Mouse (Mus musculus): ENCODE measurements around the gene Poc5.

Gene Poc5

DNA sequence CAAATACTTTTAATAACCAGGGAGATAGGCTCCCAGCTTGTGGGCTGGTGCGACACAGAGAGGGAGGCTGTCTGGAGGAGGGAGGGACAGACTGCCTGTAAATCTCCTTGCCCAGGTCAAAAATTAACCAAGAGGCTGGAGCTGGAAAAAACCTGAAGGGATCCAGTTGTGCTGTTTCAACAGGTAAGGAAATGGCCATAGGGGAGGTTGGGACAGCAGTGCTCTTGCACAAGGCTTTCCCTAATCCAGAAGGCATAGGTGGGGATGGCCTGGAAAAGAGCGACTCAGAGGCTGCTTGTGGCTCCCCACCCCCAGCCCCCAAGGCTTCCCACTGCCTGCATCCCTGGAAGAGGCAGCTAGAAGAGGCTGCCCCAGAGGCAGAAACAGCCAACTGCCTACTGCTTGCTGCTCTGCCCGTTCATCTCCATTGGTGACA lies 44.3 kb downstream of the Poc5 start:
- DNase-seq (ENCODE audit: low spot score): no peak

DNA sequence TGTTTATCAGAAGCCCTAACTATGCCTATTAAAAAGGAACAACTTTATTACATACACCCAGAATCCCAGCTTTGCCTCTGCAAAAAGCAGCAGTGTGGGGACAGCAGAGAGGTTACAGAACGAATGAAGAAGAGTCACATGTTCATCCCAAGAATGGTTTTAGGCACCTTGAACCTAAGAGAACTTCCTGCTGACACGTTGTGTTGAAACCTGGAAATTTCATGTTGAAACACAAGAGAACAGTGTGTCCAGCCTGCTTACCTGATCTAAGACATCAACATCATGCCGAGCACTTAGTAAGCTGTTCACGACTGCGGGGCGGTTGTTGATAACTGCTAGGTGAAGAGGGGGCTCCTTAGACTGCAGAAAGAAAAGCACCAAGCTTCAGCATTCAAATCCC lies 44.9 kb downstream of the Poc5 start:
- no peak for DNase-seq (ENCODE audit: low spot score)

DNA sequence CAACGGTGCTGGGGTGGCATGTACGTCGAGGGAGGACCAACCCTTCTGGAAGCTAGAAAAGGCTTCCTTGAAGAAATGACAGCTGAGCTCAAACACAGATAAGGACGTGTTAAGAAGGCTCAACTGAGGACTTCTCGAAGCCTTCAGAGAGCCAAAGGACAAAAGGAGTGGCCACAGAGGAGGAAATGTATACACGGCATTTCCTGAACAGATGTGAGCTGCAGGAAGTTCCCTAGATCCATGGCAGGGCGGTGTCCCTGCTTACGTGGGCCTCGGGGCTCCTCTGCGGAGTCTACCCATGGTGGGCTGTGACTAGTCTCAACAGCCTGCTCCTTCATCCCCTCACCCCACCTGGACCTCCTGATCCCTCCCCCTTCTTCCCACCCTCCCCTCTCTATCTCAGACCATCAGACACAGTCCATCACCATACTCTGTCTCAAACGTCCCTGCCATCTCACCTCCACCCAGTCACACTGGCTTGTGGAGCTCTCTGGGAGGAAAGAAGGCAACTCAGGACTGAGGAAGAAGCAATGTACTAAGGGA lies 45.6 kb downstream of the Poc5 start:
- no peak for DNase-seq (ENCODE audit: low spot score)

DNA sequence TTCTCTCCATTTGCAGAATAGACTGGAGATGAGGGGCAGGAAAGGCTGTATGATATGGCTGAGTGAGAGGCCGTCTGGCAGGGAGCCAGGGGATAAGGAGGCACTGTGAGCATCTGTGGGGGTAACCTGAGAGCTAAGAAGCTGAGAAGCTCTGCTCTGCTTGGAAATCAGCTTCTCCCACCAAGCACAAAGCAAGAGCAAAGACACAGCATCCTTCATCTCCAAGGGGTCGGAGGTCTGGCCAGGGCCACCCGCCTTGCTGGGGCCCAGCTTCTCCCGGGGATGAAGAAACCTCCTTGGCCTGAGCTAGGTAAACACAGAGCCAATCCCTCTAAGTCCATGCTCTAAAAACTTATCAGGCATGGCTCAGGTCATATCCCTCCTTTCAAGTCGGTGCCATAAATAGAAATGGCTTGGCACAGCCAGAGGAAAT lies 46.8 kb downstream of the Poc5 start:
- DNase-seq (ENCODE audit: low spot score): peak; percentile 24

DNA sequence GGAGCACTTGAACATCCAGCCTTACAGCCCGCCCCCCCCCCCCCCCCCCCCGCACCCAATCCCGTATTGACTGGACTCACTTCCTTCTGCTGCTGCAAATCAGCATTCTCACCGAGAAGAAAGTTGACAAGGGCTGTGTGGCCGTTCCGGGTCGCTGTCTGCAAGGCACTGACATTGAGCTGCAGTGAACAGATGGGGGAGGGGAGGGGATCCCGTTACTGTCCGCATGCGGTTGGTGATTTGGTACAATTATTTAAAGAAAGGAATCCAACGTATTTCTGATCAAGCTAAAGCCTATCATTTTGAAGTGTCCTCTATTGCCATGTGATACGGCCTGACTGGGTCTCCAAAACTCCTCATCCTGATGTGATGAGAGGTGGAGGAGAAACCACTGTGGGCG lies 47.7 kb downstream of the Poc5 start:
- DNase-seq (ENCODE audit: low spot score): peak; percentile 61

DNA sequence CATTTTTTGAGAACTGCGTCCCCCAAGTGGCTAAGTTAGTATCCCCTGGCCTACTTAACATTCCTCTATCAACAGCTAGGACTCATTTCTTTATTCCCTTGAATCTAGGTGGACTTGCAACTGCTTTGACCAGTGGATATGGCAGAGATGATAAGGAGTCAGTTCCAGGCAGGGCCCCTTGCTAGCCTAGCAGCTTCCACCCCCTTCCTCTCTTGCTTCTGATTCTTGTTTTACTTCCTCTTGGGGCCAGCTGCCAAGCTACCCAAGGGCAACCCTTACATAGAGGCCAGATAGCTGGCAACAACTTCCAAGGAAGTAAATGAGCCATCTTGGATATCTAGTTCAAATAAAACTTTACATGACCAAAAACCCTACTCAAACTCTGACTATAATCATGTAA lies 48.8 kb downstream of the Poc5 start:
- DNase-seq (ENCODE audit: low spot score): no peak

DNA sequence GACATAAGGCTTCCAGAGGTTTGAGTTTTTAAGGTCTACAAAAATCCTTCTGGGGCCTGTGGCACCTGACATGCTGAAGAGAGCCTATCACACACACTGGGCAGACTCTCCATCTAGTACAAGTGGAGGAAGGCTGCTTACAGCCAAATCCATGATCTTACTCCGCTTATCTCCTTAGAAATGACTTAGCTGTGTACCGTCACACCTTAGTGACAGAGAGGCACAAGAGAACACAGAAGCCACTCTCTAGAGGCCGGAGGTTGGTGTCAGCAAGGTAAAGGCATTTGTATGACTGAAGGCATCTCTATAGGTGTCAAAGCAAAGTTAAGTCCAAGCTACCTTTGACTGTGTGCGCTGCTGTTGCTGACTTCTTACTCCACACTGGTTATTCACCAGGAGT lies 52.3 kb downstream of the Poc5 start:
- DNase-seq (ENCODE audit: low spot score): no peak

DNA sequence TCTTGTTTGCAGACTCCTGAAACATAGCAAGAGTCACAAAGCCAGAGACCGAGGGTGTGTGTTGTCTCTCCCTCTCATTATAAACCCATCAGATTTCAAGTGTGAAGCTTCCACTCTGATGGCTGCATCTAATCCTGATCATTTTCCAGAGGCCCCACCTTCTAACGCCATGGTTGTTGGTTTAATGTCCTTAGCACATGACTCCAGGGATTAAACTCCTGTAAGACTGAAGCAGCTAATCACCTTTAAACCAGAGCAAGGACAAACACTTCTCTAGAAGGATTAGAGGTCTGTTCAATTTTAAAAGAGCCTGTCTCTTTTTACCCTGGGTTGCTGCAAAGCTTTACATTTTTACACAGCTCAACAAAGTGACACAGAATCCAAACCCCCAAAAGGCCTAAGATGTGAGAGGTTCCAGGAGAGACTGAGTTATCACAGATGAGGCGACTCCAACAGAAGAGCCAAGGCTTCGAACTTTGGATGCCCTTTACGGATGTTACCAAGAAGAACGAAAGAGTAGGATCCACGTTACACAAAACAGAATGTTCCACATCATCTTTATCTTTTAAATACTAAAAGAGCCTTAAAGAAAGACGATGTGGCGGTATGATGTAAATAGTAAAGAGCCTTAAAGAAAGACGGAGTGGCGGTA lies 62.2 kb downstream of the Poc5 start:
- DNase-seq (ENCODE audit: low spot score): no peak

DNA sequence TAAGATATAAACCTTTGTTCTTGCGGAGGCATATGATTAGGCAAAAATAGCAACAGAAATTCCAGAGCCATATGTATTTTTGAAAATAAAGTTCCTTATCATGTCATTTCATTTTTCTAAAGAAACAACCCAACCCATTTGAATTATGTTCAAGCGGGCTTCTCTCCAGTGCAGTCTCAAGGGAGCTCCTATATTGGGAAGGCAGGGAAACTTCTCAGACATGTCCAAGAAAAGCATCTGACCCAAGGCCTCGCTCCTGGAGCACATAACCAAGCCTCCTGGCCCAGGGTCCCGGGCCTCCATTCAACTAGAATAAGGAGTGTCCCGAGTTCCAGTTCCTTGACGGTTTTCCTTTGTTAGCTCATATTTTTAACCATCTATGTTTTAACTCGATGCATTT lies 62.8 kb downstream of the Poc5 start:
- DNase-seq (ENCODE audit: low spot score): no peak

DNA sequence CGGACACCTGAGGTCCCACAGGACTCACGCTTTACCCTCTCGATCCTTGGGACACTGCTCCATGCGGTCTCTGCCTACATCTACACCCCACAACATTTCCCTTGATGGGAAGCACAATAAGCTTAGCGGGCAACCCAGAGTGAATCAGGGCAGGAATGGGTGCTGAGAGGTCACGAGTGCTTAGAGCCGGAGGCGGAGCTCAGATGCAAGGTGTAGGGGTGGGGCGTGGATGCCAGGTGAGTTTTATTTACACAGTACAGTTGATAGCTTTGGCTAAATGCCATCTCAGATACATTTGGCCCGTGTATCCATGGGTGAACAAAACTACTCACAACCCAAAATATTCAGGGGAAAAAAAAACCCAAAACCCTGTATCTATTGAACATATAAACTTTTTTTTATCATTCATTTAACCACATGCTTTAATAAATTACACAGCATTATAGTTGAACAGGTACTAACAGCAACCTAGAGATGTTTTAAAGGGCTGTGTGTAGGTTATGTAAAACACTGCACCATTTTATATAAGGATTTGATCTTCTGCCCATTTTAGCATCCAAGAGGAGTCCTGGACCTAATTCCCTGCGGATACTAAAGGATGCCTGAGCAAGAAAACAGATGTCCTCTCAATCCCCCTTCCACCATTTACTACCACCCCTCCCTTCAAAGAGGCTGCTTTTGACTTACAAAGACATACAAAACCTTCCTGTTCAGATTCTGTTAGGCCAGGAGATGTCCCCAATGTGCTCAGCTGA lies 63.5 kb downstream of the Poc5 start:
- no peak for DNase-seq (ENCODE audit: low spot score)

DNA sequence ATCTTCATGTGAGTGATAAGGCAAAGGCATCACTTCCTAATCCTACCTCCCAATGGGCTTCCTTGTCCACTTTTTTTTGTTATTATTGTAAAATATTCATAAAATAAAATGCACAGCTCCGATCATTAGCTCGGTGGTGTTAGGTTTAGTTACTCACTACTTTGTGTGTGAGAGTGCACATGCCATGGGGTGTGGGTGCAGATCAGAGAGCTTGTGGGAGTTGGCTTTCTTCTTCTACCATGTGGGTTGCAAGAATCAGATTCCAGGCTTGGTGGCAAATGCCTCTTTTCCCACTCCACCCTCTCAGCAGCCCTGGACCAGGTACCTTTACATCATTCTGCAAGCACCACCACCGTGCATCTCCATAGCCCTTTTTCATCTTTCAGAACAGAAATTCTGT lies 64.5 kb downstream of the Poc5 start:
- DNase-seq (ENCODE audit: low spot score): no peak

DNA sequence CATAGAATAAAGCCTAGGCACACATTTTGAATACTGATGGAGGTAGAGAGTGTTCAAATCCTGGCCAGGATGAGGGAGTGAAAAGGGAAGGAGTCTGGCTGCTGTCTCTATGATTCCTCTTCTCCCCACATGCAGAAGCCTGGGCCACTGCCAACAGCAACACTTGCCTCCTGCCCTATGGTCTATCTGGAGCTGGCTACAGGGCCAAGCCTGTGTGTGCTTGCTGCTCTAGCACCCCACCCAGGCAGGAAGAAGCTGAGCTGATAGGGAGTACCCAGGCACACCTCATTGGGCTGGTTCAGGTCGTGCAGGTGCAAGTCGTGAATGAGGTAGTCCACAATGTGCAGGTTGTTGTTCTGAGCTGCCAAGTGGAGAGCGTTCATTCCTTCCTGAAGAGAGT lies 66.2 kb downstream of the Poc5 start:
- DNase-seq (ENCODE audit: low spot score): no peak

DNA sequence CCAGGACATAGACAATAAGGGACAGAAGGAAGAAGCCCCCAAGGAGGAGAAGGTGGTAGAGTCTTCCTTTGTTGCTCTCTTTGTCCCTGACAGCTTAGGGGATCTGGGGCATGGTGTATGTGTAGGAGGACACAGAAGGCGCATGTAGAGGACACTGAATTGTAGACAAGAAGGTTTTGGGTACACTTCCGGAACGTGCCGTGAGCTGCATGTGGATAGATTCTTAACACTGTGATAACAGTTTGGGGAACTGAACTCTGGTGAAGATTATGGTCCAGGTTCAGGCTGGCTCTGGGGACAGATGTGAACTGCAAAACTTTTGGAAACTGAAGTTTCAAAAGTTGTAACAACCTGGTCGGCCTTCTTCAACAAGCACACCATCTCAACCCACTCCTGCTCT lies 69.5 kb downstream of the Poc5 start:
- no peak for DNase-seq (ENCODE audit: low spot score)

DNA sequence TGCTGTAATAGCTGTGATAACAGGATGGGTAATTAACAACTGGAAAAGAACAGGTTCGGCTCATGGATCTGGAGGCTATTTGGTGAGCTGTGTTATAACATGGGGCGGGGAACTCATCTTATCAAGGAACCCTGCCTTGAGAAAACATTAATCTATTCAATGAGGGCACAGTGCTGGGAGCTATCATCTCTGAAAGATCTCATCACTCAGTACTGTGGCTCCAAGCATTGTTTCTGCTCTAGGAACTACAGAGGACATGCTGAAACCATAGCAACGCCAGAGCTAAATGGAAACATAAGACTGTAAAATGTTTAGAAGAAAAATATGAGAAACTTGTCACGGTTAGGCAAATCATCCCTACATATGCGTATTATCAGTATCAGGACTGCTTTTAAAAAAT lies 69.9 kb downstream of the Poc5 start:
- no peak for DNase-seq (ENCODE audit: low spot score)

DNA sequence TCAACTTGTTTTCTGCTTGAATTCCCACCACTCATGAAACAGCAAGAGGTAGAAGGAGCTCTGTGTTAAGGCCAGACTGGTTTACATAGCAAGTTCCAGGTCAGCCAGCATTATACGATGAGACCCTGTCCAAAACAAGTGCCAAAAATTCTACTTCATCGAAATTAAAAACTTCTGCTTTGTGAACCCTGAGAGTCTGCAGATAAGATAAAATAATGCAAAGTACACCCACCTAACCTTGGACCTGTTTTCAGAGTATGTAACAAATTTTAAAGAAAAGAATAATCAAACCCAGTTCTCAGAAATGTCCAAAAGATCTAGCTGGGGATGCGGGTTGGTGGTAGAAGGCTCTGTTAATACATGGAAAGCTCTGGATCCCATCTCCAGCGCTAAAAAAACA lies 70.5 kb downstream of the Poc5 start:
- no peak for DNase-seq (ENCODE audit: low spot score)

DNA sequence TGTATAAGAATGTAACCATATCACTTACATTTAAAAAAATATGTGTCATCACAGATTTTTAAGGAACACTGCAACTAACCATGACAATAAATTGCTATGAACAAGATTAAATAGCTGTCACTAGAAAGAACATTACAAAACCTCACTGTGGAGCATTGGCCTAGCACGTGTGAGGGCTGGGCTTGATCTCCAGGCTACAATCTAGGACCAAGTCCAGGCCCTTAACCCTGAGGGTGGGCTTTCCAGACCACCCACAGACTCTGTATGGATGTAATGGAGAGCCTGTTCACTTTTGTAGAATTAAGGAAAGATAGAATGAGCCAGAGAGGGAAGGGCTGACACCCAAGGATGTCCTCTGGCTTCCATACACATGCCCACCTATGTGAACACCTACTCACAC lies 74.5 kb downstream of the Poc5 start:
- no peak for DNase-seq (ENCODE audit: low spot score)

DNA sequence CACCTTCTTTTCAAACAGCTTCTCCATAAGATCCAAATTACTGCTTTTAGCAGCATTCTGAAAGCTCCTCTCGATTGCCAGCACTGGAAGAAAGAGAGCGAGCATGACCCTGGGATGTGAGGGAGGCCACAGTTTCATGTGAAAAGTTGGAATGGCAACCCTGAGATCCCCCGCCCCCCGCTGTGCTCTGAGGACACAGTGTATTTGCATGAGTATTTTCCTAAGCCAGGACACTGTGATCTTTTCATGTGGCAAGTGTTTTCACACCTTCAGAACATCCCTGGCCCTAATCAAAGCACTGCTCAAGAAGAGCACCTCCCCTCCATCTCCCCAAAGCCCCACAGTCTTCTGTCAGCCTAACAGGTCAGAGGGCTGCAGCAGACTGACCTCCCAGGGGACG lies 77.2 kb downstream of the Poc5 start:
- no peak for DNase-seq (ENCODE audit: low spot score)

Data from embryo, embryonic 10 days (tissue).